Mouse (Mus musculus) forebrain, embryonic 13.5 days (tissue): ENCODE data around the gene Hyal1. TPM values are rescaled to one million over a fixed set of nuclear protein-coding genes. Genes with fewer than 3 reads are reported as not detected.
"Not testable (repeated sequence)": the region's sequence is repeated elsewhere in the genome, so short reads cannot be mapped to it uniquely, and the experiment has no call there.

Source experiments
- ATAC-seq: fragments of 200-750 bp; cut with Nextera tagmentation; 2 replicates; pipeline ENCODE4 v1.8.0; 2017
- H3K27ac ChIP-seq: fragments of 300-500 bp; sonication (generic); 2 replicates; pipeline ENCODE4 v1.5.1; 2015; ENCODE audit warnings: inconsistent platforms, mild to moderate bottlenecking, moderate library complexity
- H3K27me3 ChIP-seq: fragments of 300-500 bp; sonication (generic); 2 replicates; pipeline ENCODE4 v1.6.1; 2015; ENCODE audit warnings: mild to moderate bottlenecking, inconsistent platforms
- H3K36me3 ChIP-seq: fragments of 300-500 bp; sonication (generic); 2 replicates; pipeline ENCODE4 v1.6.1; 2015; ENCODE audit warnings: mild to moderate bottlenecking, inconsistent platforms; ENCODE audit not compliant: poor library complexity, severe bottlenecking
- H3K4me1 ChIP-seq: fragments of 300-500 bp; sonication (generic); 2 replicates; pipeline ENCODE4 v1.6.1; 2015; ENCODE audit warnings: inconsistent platforms
- H3K4me2 ChIP-seq: fragments of 300-500 bp; sonication (generic); 2 replicates; pipeline ENCODE4 v1.6.1; 2015; ENCODE audit warnings: inconsistent platforms, mild to moderate bottlenecking, moderate library complexity
- H3K4me3 ChIP-seq: fragments of 300-500 bp; sonication (generic); 2 replicates; pipeline ENCODE4 v1.5.1; 2015; ENCODE audit warnings: mild to moderate bottlenecking, inconsistent platforms
- H3K9ac ChIP-seq: fragments of 300-500 bp; sonication (generic); 2 replicates; pipeline ENCODE4 v1.6.1; 2015; ENCODE audit warnings: mild to moderate bottlenecking, inconsistent platforms
- H3K9me3 ChIP-seq: fragments of 300-500 bp; sonication (generic); replicated peaks from 2 replicates; pipeline ENCODE4 v1.6.1; 2016; ENCODE audit warnings: inconsistent platforms
- WGBS: fragments of 180-500 bp; shearing (Covaris S2); methylation state at CpG from one replicate; pipeline ENCODE4 v1.1.7; 2015; 5-methylcytosine and 5-hydroxymethylcytosine counted together
- polyA plus RNA-seq: library from polyadenylated mRNA; unstranded; fragments of >200 nt; fragmentation: Nextera tagmentation; extraction: Ambion mirVana; gene quantifications from 2 replicates; pipeline ENCODE4 v1.2.1, GENCODE M21; 2015

Gene Hyal1
- polyA plus RNA-seq, 1 experiment from 2014 or later = 8.4 TPM

DNA sequence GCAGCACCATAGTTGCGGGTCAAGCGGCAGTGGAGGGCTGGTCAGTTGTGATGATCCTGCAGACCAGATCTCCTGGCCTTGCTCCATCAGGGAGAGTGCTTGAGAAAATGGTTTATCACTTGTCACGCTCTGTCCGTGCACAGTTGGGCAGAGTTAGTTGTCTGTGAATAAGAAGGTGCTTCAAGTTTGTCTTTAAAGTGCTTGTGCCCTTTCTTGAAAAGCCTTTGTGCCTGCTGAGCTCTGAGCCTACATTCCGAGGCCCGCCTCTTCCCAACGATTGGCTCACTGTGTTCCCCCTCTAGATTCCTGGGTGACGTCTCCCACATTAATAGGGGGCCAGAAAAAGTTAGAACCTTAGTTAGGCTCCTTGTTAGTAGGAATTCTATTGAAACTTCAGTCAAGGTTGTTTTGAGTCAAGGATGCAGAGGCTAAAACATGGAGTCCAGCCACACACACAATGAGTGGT, 24.8 kb upstream of the Hyal1 start:
- Histone ChIP-seq H3K4me1 (peaks cover 63% of the 10 kb centered on the region), H3K27ac (no peak overlapping the region), H3K4me2 (peak overlapping the region; percentile 74), H3K9me3 (no peaks in the 10 kb centered on the region), H3K9ac (peak overlapping the region; percentile 65), H3K27me3 (peaks cover 54% of the 10 kb centered on the region), H3K4me3 (peak overlapping the region; percentile 40), H3K36me3 (peaks cover under 1% of the 10 kb centered on the region; the same call in 1 of the 2 replicates)
- no peak for ATAC-seq
- WGBS = 4% methylated on average over 8 of the region's 8 CpGs

GRCm38 (mm10) chr9:107552690-107553393, 23.9 kb upstream of the Hyal1 start:
- peaks cover 52% of the 10 kb centered on the region for H3K27me3 ChIP-seq
- no peaks in the 10 kb centered on the region for H3K9me3 ChIP-seq
- ATAC-seq = no peak
- H3K36me3 ChIP-seq = peaks cover 10% of the 10 kb centered on the region
- H3K4me1 ChIP-seq = peaks cover 54% of the 10 kb centered on the region
- WGBS = 82% methylated on average over 5 of the region's 5 CpGs
- peak overlapping the region; percentile 75 for H3K4me2 ChIP-seq
- no peak overlapping the region; the same call in 1 of the 2 replicates for H3K9ac ChIP-seq
- H3K4me3 ChIP-seq = 0 out of 2 replicates have a peak overlapping the region, but pooled peaks have one; percentile 74
- no peak overlapping the region for H3K27ac ChIP-seq

GRCm38 (mm10) chr9:107553541-107554318, 23.0 kb upstream of the Hyal1 start:
- peaks cover 54% of the 10 kb centered on the region for H3K4me1 ChIP-seq
- peaks cover 19% of the 10 kb centered on the region for H3K36me3 ChIP-seq
- WGBS = 4% methylated on average over 36 of the region's 37 CpGs
- no peaks in the 10 kb centered on the region for H3K9me3 ChIP-seq
- H3K27me3 ChIP-seq = peaks cover 44% of the 10 kb centered on the region
- peak overlapping the region; percentile 75 for H3K4me2 ChIP-seq
- peak overlapping the region; percentile 83 for H3K27ac ChIP-seq
- peak; percentile 77 for ATAC-seq
- peak overlapping the region; percentile 74 for H3K4me3 ChIP-seq
- peak overlapping the region; percentile 90 for H3K9ac ChIP-seq

DNA sequence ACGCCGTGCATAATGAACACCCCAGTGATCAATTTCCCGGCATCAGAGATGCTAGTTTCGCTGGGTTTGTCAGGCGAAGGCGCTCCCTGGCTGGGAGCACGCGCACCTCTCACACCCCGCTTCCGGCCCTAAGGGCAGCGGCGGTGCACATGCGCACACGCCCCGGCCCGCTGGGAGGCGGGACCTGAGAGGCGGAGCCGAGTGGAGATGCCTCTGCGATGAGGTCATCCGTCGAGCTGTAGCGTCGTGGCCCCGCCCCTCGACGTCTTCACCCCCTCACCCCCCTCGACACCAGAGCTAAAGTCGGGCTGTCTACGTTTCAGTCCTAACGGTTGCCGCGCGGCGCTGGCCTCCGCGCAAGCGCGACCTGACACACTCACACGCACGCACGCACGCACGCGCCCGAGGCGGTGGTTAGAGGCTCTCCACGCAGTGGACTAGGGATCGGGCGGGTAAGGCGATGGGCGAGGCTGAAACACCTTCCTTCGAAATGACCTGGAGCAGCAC, 22.4 kb upstream of the Hyal1 start:
- H3K9ac ChIP-seq = peak overlapping the region; percentile 90
- H3K27me3 ChIP-seq = peaks cover 38% of the 10 kb centered on the region
- peak overlapping the region; percentile 74 for H3K4me3 ChIP-seq
- H3K4me2 ChIP-seq = peak overlapping the region; percentile 75
- H3K27ac ChIP-seq = peak overlapping the region; percentile 83
- H3K9me3 ChIP-seq = no peaks in the 10 kb centered on the region
- WGBS = 0% methylated on average over 53 of the region's 53 CpGs
- H3K4me1 ChIP-seq = peaks cover 54% of the 10 kb centered on the region
- peak; percentile 94 for ATAC-seq
- peaks cover 25% of the 10 kb centered on the region for H3K36me3 ChIP-seq

DNA sequence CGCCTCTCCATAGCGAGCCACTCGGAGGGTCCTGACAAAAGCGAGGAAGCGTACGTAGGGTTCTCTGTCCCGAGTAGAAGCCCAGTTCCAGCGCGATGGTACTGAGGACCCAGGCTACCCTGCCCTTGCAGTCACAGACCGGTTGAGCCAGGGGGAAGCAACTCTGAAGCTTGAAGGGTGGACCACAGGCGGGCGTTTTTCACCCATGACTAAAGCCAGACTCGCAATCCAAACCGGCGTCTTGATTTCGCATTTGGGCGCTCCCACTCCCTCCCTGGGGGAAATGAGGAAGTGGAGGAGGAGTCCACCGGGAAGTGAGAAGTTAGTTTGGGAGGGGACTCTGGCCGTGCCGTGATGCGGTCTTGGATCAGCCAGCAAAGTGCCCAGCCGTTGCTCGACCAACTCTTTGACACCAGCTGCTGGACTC, 21.7 kb upstream of the Hyal1 start:
- under 1% methylated on average over 23 of the region's 23 CpGs for WGBS
- peak overlapping the region; percentile 74 for H3K4me3 ChIP-seq
- peak overlapping the region; percentile 83 for H3K27ac ChIP-seq
- H3K9ac ChIP-seq = peak overlapping the region; percentile 90
- peak overlapping the region; percentile 75 for H3K4me2 ChIP-seq
- no peaks in the 10 kb centered on the region for H3K9me3 ChIP-seq
- peaks cover 54% of the 10 kb centered on the region for H3K4me1 ChIP-seq
- ATAC-seq = peak; percentile 34; the same call in 1 of the 2 replicates
- peaks cover 31% of the 10 kb centered on the region for H3K27me3 ChIP-seq
- peaks cover 32% of the 10 kb centered on the region for H3K36me3 ChIP-seq

DNA sequence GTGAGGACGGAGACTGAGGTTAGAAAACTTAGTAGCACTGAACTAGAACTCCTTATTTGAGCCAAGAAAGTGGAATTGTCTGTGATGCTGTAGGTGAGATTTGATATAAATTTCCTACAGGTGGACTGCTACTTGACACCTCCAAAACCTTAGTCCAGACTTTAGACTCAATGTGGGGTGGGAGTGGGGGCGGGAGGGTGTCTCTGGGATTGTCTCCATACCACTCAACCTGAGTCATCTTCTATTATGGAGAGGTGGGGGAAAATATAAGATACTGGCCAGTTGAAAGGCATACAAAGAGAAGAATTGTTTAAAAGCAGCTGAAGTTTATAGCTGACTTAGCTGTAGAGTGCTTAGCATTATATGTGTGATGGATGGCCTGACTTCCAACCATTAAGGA, 21.0 kb upstream of the Hyal1 start:
- 48% methylated on average over 2 of the region's 2 CpGs for WGBS
- Histone ChIP-seq H3K4me1 (peaks cover 52% of the 10 kb centered on the region), H3K9me3 (no peaks in the 10 kb centered on the region)

GRCm38 (mm10) chr9:107556346-107556745, 20.4 kb upstream of the Hyal1 start:
- Histone ChIP-seq H3K27ac (no peak overlapping the region), H3K4me3 (peak overlapping the region; percentile 74), H3K36me3 (peaks cover 45% of the 10 kb centered on the region), H3K4me1 (peaks cover 46% of the 10 kb centered on the region), H3K9me3 (no peaks in the 10 kb centered on the region), H3K4me2 (peak overlapping the region; percentile 75), H3K9ac (peak overlapping the region; percentile 26; the same call in 1 of the 2 replicates), H3K27me3 (peaks cover 18% of the 10 kb centered on the region)
- ATAC-seq = no peak
- 82% methylated on average over 3 of the region's 3 CpGs for WGBS

More for the DNA sequence above, 21.0 kb upstream of the Hyal1 start:
- Histone ChIP-seq H3K4me3 (peak overlapping the region; percentile 74), H3K4me2 (peak overlapping the region; percentile 75), H3K36me3 (peaks cover 38% of the 10 kb centered on the region), H3K27me3 (peaks cover 25% of the 10 kb centered on the region), H3K9ac (peak overlapping the region; percentile 90), H3K27ac (no peak overlapping the region)
- ATAC-seq = no peak

DNA sequence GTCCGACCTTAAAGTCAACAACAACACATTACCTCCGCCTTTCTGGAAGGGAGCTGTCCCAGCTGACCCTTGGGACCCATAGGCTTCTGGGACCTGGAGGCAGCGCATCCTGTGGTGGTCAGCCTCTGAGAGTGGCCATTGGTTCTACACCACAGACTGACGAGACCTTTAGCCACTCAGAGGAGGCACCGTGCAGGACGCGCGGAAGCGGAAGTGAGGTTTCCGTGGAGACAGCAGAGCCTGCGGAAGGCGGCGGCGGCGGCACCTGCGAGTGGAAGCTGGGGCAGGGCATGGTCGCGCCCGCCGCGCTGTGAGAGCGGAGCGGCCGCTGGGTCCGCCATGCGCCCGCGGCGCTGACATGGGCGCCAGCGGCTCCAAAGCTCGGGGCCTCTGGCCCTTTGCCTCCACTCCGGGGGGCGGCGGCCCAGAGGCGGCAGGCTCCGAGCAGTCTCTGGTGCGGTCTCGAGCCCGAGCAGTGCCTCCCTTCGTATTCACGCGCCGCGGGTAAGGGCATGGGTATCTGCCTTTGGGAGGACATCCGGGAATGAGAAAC, 13.6 kb upstream of the Hyal1 start, which contains the start of gene Tusc2:
TSS of gene Tusc2 (plus strand) at position 227 of the 553 bp plus-strand sequence.
- peak within 1 kb of the TSS; percentile 95 for H3K4me3 ChIP-seq
- peak within 1 kb of the TSS; percentile 90 for H3K4me2 ChIP-seq
- under 1% methylated on average over 38 of the region's 46 CpGs for WGBS
- H3K27ac ChIP-seq = peak within 1 kb of the TSS; percentile 51; the same call in 1 of the 2 replicates
- peaks cover 62% of the 10 kb centered on the region for H3K36me3 ChIP-seq
- ATAC-seq = peak; percentile 97
- H3K9me3 ChIP-seq = no peaks in the 10 kb centered on the region
- no peaks in the 10 kb centered on the region for H3K27me3 ChIP-seq
- peaks cover 40% of the 10 kb centered on the region for H3K4me1 ChIP-seq
- peak within 1 kb of the TSS; percentile 95 for H3K9ac ChIP-seq

GRCm38 (mm10) chr9:107565556-107565955, 11.2 kb upstream of the Hyal1 start:
- H3K9me3 ChIP-seq, H3K4me3 ChIP-seq, H3K9ac ChIP-seq, ATAC-seq, H3K4me2 ChIP-seq, H3K27ac ChIP-seq, H3K27me3 ChIP-seq: not testable (repeated sequence)
- WGBS = 50% methylated on average over 5 of the region's 5 CpGs
- peaks cover 42% of the 10 kb centered on the region for H3K36me3 ChIP-seq
- peaks cover 54% of the 10 kb centered on the region for H3K4me1 ChIP-seq

DNA sequence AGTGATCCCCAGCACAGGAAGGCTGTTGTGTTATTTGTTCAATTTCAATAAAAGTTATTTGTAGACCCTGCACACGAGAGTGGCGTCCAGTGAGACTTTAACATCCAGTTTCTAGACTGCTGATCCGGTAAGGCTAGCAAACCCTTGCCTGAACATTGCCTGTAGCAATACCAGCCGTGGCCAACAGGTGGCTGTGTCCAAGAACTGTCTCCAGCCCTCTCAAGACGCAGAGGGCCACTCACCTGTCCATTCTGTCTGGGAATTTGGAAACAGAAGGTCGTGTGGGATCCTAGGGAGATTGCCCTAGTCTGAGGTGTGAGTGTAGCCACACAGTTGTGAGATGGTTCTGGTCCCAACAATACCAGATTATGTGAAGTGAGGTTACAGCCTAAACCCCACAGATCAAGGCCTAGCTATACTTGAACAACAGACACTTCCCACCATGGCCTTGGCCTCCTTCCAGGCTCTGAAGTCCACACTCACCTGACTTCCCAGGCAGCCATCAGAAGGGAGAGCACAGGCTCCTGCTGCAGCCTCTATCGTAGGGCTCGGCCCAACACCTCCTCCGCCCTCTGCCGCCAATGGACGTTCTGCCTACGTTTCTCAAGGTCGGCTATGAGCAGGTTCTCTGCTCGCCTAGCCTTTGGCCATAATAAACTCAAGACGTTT, 10.6 kb upstream of the Hyal1 start:
- peaks cover 42% of the 10 kb centered on the region for H3K36me3 ChIP-seq
- H3K4me3 ChIP-seq = peak overlapping the region; percentile 1; the same call in 1 of the 2 replicates
- no peak overlapping the region for H3K9ac ChIP-seq
- no peaks in the 10 kb centered on the region for H3K27me3 ChIP-seq
- H3K4me1 ChIP-seq = peaks cover 60% of the 10 kb centered on the region
- no peaks in the 10 kb centered on the region for H3K9me3 ChIP-seq
- H3K27ac ChIP-seq = peak overlapping the region; percentile 54; the same call in 1 of the 2 replicates
- 0 out of 2 replicates have a peak overlapping the region, but pooled peaks have one; percentile 10 for H3K4me2 ChIP-seq
- 55% methylated on average over 15 of the region's 15 CpGs for WGBS
- no peak for ATAC-seq

DNA sequence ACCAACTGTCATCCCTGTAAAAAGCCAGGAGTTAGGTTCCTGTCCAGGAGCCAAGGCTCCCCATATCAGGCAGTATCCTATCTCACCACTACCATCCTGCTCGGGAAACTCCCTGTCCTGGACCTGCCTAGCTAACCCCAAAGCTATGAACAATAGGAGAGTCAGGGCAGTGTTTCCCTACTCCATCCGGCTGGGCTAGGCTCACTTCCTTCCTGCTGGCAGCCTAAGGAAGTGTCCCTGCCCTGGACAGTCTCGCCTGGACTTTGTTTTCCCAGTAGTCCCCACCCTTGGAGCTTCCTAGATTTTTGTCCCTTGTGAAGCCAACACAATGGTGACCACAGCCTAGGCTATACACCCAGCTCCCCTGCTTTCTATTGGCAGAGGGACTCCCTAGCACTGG, 9.9 kb upstream of the Hyal1 start:
- H3K27ac ChIP-seq = peak overlapping the region; percentile 25; the same call in 1 of the 2 replicates
- WGBS = 56% methylated on average over 3 of the region's 3 CpGs

More for the DNA sequence above, 9.9 kb upstream of the Hyal1 start:
- H3K9ac ChIP-seq = no peak overlapping the region
- no peak overlapping the region for H3K4me2 ChIP-seq
- no peaks in the 10 kb centered on the region for H3K27me3 ChIP-seq
- H3K36me3 ChIP-seq = peaks cover 42% of the 10 kb centered on the region
- no peaks in the 10 kb centered on the region for H3K9me3 ChIP-seq
- no peak for ATAC-seq
- no peak overlapping the region for H3K4me3 ChIP-seq
- H3K4me1 ChIP-seq = peaks cover 66% of the 10 kb centered on the region
